Mouse (Mus musculus) kidney, adult 8-10 months (tissue): ENCODE data around the gene Homer2.
A peak's percentile ranks its signal among the peaks of the same experiment; 100 is the strongest.

Experiments used
- DNase-seq, 2 experiments: peaks; one replicate each; pipeline ENCODE4 v3.0.0; 2022

Gene Homer2

DNA sequence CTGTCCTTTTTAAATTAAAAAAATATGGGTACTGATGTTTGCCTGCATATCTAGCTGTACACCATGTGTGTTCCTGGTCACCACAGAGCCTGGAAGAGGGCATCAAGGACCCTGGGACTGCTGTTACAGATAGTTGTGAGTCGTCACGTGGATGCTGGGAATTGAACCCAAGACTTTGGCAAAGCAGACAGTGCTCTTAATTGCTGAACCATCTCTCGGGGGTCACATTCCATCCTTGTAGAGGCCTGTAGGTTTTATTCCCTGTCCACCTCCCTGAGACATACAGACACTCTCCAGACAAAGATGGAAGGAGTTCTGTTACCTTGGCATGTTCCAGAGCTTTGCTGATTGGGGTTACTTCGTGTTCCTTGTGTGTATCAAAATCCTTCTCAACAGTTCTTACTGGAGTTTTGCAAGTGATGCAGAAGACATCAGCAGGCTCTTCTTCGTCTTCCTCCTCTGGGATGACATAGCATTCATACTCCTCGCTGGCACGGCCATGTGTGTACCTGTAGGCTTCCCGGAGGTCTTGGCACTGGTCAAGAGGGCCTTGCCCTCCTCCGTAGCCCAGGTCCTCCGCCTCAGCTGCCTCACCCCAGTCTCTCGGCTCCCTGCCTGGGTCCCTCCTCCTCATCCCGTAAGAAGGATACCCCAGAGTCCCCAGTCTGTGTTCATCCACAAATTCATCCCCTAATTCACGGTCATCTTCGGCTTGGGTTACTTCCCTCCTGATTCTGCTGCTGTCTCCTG is 147.9 kb downstream of the Homer2 start:
- DNase-seq: no peak

DNA sequence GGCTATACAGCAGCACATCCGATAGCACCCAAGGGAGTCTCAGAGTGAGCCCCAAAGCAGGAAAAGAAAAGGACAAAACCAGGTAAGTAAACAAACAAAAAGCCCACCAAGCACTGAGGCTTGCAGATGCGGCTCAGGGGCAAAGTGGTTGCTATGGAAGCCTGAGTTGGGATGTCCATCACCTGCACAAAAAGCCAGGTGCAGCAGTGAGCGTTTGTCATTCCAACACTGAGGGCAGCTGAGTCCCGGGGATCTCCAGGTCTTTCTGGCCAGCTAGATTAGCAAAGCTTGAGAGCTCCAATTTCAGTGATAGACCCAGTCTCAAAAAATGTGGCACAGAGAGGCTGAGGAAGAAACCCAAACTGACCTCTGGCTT is 149.4 kb downstream of the Homer2 start:
- no peak for DNase-seq

DNA sequence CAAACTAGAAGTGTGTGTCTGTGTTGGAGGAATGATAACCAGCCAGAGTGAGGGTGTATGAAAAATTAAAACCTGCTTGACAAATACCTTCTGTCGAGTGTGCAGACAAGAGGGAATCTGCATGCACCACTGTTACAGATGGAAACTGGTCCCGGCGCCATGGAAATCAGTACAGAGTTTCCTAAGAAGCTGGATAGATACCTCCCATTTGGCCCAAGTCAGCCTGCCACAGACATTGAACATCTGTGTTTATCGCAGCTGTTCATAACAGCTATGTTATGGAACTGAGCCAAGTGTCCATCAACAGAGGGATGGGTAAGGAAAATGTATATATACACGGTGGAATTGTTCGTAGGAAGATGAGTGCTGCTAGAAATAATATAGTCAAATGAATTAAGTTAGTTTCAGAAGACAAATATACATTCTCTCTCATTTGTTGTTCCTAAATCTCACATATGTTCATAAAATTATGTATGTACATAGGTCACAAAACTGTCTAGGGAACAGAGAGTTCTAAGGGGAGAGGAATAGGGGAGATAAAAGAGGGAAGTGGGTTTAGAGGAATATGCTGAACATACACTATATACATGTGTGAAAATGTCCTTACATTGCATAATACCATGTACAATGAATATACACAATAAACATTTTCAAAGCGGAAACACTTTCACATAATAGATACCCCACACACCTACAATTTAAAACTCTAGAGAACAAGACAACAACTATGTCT is 149.9 kb downstream of the Homer2 start:
- no peak for DNase-seq

DNA sequence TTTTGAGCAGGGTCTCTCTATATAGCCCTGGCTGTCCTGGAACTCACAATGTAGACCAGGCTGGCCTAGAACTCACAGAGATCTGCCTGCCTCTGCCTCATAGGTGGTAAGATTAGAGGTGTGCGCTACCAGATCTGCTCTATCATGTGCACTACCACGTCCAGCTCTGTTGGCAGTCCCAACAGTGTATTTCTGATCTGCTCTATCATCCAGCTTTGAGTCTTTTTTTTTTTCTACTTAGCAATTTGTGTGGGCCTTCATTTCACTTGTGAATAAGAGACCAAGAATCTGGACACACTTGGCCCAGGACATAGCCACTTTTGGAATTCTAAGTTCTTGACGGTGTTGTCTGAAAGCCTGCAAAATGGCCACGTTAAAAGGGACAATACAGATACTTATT is 150.5 kb downstream of the Homer2 start:
- DNase-seq: no peak

DNA sequence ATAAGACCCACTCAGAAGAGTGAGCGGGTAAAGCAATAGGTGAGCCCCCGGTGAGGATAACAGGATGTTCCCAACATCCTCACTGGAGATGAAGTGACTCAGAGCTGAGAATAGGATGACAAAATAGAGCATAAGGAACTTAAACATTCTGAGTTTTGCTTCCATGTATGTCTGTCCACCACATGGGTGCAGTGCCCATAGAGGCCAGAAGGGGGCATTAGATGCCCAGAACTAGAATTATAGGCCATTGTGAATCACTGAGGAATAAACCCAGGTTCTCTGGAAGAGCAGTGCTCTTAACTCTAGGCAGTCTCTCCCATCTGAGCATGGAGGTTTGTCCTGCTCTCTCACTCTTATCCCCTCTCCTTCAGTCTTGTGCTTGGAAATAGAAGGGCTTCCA is 153.0 kb downstream of the Homer2 start:
- peak in 1 of 2 experiments; percentile 41 for DNase-seq

DNA sequence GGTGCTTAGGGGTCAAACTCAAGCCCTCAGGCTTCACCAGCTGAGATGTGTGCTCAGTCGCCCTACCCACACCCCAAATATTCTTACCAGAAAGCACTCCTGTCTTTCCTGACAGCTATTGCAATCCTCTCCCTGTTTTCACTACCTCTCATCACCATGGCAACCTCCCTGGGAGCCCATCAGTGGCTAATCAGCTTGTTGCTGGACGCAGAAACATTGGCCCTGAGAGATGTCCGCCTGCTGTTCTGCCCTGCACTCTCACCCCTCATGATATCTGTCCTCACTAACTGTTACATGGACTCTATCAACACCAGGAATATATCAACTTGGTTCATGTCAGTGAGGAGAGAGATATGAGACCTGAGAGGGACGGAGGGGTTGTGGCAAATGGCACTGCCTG is 153.7 kb downstream of the Homer2 start:
- DNase-seq: no peak
